Mouse (Mus musculus) kidney, adult 2 months (tissue): ENCODE data around the gene Lrba. TPM values are rescaled to one million over a fixed set of nuclear protein-coding genes. Genes with fewer than 3 reads are reported as not detected.

Experiments used
- DNase-seq: peaks from one replicate; pipeline ENCODE4 v3.0.0; 2021
- H3K27ac ChIP-seq: fragments of 200-500 bp; 2 replicates; pipeline ENCODE4 v1.5.1; 2012; ENCODE audit warnings: low read depth, low read length, control low read depth, inconsistent platforms; ENCODE audit not compliant: insufficient read depth
- H3K27me3 ChIP-seq: fragments of 200-500 bp; replicated peaks from 2 replicates; pipeline ENCODE4 v1.6.1; 2012; ENCODE audit warnings: mild to moderate bottlenecking, moderate library complexity, low read length, inconsistent platforms; ENCODE audit not compliant: control insufficient read depth, insufficient read depth
- H3K36me3 ChIP-seq: fragments of 200-500 bp; 2 replicates; pipeline ENCODE4 v1.6.1; 2012; ENCODE audit warnings: mild to moderate bottlenecking, moderate library complexity, low read length, inconsistent platforms; ENCODE audit not compliant: control insufficient read depth, insufficient read depth
- H3K4me1 ChIP-seq: fragments of 200-500 bp; 2 replicates; pipeline ENCODE4 v1.6.1; 2011; ENCODE audit warnings: low read length; ENCODE audit not compliant: control insufficient read depth, insufficient read depth
- H3K4me3 ChIP-seq: fragments of 200-500 bp; 2 replicates; pipeline ENCODE4 v1.5.1; 2011; ENCODE audit warnings: mild to moderate bottlenecking, low read depth, low read length, control low read depth; ENCODE audit not compliant: insufficient read depth
- CTCF ChIP-seq: fragments of 200-500 bp; conservative IDR thresholded peaks from 2 replicates; pipeline ENCODE4 v1.5.1; 2011; ENCODE audit warnings: low read depth, mild to moderate bottlenecking, control low read depth, low read length, moderate library complexity, mixed read lengths; ENCODE audit not compliant: insufficient read depth, insufficient read length
- POLR2A ChIP-seq: fragments of 200-500 bp; IDR thresholded peaks from one replicate; pipeline ENCODE4 v1.6.1; 2011; ENCODE audit warnings: low read depth, low read length, control low read depth
- WGBS: fragments of 180-500 bp; shearing (Covaris S2); methylation state at CpG from one replicate; pipeline ENCODE4 v1.1.7; 2018; 5-methylcytosine and 5-hydroxymethylcytosine counted together
- polyA plus RNA-seq: library from polyadenylated mRNA; depleted of rRNA; stranded (reverse); fragments of >200 nt; gene quantifications from 2 replicates; pipeline ENCODE4 v1.2.3, GENCODE M21; 2012

Gene Lrba
- polyA plus RNA-seq, 1 experiment, result 36.4 TPM

DNA sequence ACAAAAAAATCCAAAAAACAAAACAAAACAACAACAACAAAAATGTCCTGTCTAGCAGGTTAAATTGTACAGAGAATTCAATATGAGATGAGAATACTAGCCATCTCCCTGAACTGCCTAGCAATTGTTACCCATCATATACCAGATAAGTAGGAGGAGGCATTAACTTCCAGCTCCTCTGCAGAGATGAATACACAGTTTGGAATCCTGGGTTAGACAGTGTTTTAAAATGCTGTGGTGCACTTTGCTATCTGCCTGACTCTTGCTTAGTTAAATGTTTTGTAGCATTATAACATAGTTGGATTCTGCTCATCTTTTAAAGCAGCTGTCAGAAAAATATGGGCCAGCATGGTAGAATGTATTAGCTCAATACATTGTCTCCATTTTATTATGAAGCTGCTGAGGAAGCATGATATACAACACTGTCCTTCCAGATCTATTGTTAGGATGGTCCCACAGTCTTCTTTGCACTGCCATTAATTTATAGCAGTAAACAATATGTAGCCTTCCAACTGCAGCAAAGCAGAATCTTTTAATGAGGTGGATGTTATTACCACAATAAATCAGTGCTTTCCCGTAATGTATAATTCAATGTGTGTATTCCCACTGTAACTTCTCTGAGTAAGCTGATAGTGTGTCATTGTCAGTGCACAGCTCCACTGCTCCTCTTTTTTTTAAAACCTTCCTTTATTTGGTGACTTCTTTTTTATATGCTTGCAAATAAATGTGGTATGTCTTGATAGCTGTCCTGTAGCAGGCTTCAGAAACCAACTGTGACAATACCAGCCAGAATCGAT lies 414.3 kb downstream of the Lrba start:
- Histone ChIP-seq H3K27ac (no peak overlapping the region), H3K27me3 (no peaks in the 10 kb centered on the region), H3K36me3 (peaks cover 1% of the 10 kb centered on the region; the same call in 1 of the 2 replicates), H3K4me1 (no peaks in the 10 kb centered on the region), H3K4me3 (no peak overlapping the region)
- TF ChIP-seq CTCF, result no peak
- no peak for TF ChIP-seq POLR2A
- DNase-seq, result no peak
- WGBS, result 90% methylated on average over 2 of the region's 2 CpGs

DNA sequence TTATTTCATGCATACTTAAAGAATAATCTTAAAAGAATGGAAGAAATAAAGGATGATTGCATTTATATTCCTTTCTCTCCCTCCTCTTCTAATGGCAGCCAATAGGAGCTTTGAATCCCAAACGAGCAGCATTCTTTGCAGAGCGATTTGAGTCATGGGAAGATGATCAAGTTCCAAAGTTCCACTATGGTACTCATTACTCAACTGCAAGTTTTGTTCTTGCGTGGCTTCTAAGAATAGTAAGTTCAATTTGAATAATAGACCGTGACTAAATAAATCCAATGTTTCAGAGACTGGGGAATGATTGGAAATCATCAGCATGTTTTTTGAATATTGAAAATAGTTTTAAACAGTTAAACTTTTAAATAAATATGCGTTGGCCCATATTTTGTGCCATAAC lies 416.9 kb downstream of the Lrba start:
- 68% methylated on average over 5 of the region's 5 CpGs for WGBS
- H3K4me1 ChIP-seq, result no peaks in the 10 kb centered on the region
- H3K4me3 ChIP-seq, result no peak overlapping the region
- TF ChIP-seq CTCF (no peak), POLR2A (no peak)
- peaks cover 1% of the 10 kb centered on the region; the same call in 1 of the 2 replicates for H3K36me3 ChIP-seq
- no peak overlapping the region for H3K27ac ChIP-seq
- peak; percentile 2 for DNase-seq
- H3K27me3 ChIP-seq, result no peaks in the 10 kb centered on the region

DNA sequence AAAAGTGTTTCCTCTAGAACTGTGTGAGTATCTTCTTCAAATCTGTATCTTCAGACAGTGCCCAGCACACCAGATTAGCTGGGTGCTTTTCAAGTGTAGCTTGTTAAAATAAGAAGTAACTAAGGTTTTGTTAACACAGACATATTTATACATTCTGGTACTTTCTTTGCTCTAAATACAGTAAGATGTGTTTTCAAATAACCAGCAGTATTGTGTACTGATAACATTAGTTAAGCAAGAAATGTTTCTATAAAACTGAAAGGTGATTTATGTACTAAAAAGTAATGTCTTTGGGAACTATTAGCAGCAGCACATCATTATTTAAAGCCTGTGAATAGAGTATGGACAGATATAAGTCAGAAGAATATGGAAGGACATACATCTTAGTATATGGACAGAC lies 417.3 kb downstream of the Lrba start:
- Histone ChIP-seq H3K4me3 (no peak overlapping the region), H3K27ac (no peak overlapping the region), H3K27me3 (no peaks in the 10 kb centered on the region), H3K36me3 (peaks cover 1% of the 10 kb centered on the region; the same call in 1 of the 2 replicates), H3K4me1 (no peaks in the 10 kb centered on the region)
- no peak for TF ChIP-seq CTCF
- no peak for TF ChIP-seq POLR2A
- no peak for DNase-seq

DNA sequence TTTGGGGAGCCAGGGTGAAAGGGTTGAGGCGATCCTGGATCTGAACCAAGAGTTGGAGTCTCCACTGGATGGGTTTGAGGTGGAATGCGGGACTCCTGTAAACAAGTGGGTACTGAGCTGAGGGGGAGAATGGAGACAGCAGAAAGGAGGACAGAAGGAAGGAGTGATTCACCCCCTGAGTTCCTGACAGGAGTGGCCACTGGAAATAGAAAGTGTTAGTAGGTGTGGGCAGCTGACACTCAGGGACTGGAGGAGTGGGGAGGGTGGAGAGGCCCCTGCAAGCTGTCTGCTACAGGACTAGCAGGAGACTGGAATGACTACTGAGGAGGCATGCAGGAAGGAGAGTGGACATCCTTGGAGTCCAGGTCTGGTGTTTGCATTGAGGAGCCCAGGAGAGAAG lies 422.3 kb downstream of the Lrba start:
- TF ChIP-seq CTCF (no peak), POLR2A (no peak)
- H3K36me3 ChIP-seq, result peaks cover 1% of the 10 kb centered on the region; the same call in 1 of the 2 replicates
- no peaks in the 10 kb centered on the region for H3K4me1 ChIP-seq
- no peak overlapping the region for H3K4me3 ChIP-seq
- no peak overlapping the region for H3K27ac ChIP-seq
- no peaks in the 10 kb centered on the region; the same call in 1 of the 2 replicates for H3K27me3 ChIP-seq
- no peak for DNase-seq
- 86% methylated on average over 2 of the region's 2 CpGs for WGBS

DNA sequence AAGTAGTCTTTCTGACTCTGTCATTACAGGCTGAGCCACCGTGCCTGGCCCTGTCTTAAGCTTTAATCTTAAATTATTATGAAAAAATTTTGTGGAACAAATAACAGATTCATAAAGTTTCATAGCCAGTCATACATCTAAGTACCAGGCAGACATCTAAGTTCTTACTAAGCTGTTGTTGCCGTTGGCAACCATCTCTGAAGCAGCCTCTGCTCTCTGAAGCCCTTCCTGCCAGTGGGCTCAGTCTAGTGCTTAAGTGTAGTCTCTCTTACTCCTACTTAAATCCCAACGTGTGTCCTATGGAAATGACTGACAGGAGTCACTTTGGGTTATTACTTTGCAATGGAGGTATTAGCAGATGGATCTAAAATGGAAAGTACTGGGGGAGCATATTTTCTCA lies 426.5 kb downstream of the Lrba start:
- H3K27me3 ChIP-seq, result no peaks in the 10 kb centered on the region; the same call in 1 of the 2 replicates
- no peak for DNase-seq
- 72% methylated on average over 3 of the region's 3 CpGs for WGBS
- no peak for TF ChIP-seq POLR2A
- no peak for TF ChIP-seq CTCF
- H3K27ac ChIP-seq, result no peak overlapping the region
- H3K4me1 ChIP-seq, result no peaks in the 10 kb centered on the region
- H3K36me3 ChIP-seq, result no peaks in the 10 kb centered on the region
- H3K4me3 ChIP-seq, result no peak overlapping the region

DNA sequence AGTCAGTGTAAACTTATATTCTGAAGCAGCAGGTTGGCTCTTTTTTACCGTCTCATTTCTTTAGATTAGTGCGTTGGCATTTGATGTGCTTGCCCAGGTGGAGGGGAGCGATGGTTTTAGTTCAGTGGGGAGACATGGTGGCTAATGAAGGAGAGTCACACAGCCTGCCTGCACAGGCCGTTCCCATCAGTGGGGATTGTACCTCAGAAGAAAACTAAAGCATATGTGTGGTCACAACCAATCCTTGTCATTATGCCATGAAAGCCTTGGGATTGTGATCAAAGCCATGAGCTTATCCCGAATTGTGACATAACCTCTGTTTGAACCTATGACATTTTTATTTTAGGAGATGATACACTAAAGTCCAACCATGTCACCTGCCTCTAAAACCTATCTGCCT lies 434.8 kb downstream of the Lrba start:
- 88% methylated on average over 5 of the region's 5 CpGs for WGBS
- Histone ChIP-seq H3K27me3 (no peaks in the 10 kb centered on the region), H3K27ac (no peak overlapping the region), H3K36me3 (no peaks in the 10 kb centered on the region), H3K4me1 (no peaks in the 10 kb centered on the region), H3K4me3 (no peak overlapping the region)
- TF ChIP-seq POLR2A (no peak), CTCF (no peak)
- DNase-seq, result no peak

DNA sequence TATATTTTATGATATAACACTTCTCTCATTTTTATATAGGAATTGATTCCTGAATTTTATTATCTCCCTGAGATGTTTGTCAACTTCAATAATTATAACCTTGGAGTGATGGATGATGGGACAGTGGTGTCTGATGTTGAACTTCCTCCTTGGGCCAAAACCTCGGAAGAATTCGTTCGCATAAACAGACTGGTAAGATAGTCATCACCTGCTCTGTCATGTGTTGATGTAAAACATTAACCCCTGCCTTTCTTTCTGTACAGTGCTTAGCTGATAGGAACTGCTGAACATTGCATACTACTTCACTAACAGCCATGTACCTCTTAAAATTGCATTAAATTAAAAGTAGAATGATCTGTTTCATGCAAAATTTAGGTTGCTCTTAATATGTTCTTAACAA lies 439.9 kb downstream of the Lrba start:
- Histone ChIP-seq H3K36me3 (no peaks in the 10 kb centered on the region), H3K4me3 (no peak overlapping the region), H3K27me3 (no peaks in the 10 kb centered on the region), H3K27ac (no peak overlapping the region), H3K4me1 (no peaks in the 10 kb centered on the region)
- TF ChIP-seq POLR2A, result no peak
- TF ChIP-seq CTCF, result no peak
- 17% methylated on average over 3 of the region's 3 CpGs for WGBS
- DNase-seq, result peak; percentile 12

DNA sequence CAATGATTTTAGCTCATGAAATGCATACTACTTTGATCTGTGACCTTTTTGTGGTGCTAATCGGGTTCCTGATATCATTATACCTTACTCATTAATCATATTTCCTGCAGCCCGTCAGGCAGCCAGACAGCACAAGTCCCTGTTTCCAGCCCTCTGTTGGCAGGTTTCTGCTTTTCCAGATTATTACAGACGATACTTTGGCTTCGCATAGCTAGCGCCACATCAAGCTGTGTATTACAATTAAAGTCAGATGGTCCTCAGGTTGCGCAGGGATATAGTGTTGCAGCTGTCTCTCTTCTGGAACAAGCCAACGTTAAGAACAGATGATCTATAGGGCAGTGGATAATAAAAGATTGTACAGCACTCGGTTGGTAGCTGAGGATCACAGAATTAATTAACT lies 443.7 kb downstream of the Lrba start:
- TF ChIP-seq POLR2A (no peak), CTCF (no peak)
- no peaks in the 10 kb centered on the region for H3K36me3 ChIP-seq
- no peaks in the 10 kb centered on the region for H3K27me3 ChIP-seq
- WGBS, result 69% methylated on average over 8 of the region's 8 CpGs
- H3K4me3 ChIP-seq, result no peak overlapping the region
- no peak for DNase-seq
- H3K27ac ChIP-seq, result no peak overlapping the region
- H3K4me1 ChIP-seq, result no peaks in the 10 kb centered on the region
